Mouse (Mus musculus) forebrain, postnatal 0 days (tissue): ENCODE measurements at regions not wholly inside any gene's neighbourhood (a gene's known extent, or its start where the extent isn't known, plus 50 kb on each side); places are given as distances from the start of the nearest gene placed in this dataset.

Experiments
- ATAC-seq: fragments of 200-750 bp; cut with Nextera tagmentation; 2 replicates; pipeline ENCODE4 v1.8.0; 2017; ENCODE audit warnings: mild to moderate bottlenecking, moderate library complexity
- DNase-seq: peaks from one replicate; pipeline ENCODE4 v3.0.0-alpha.2; 2015
- H3K27ac ChIP-seq: fragments of 300-500 bp; sonication (generic); 2 replicates; pipeline ENCODE4 v1.5.1; 2014; ENCODE audit warnings: low read depth, mild to moderate bottlenecking, antibody characterized with exemption, low read length, moderate library complexity, mixed read lengths
- H3K27me3 ChIP-seq: fragments of 300-500 bp; sonication (generic); 2 replicates; pipeline ENCODE4 v1.6.1; 2014; ENCODE audit warnings: mild to moderate bottlenecking, low read length, mixed read lengths; ENCODE audit not compliant: insufficient read depth
- H3K36me3 ChIP-seq: fragments of 300-500 bp; sonication (generic); 2 replicates; pipeline ENCODE4 v1.6.1; 2014; ENCODE audit warnings: mild to moderate bottlenecking, moderate library complexity; ENCODE audit not compliant: insufficient read depth
- H3K4me1 ChIP-seq: fragments of 300-500 bp; sonication (generic); 2 replicates; pipeline ENCODE4 v1.6.1; 2014; ENCODE audit warnings: antibody characterized with exemption; ENCODE audit not compliant: insufficient read depth
- H3K4me2 ChIP-seq: fragments of 300-500 bp; sonication (generic); 2 replicates; pipeline ENCODE4 v1.6.1; 2014; ENCODE audit warnings: low read depth, mild to moderate bottlenecking, moderate library complexity
- H3K4me3 ChIP-seq: fragments of 300-500 bp; sonication (generic); 2 replicates; pipeline ENCODE4 v1.5.1; 2014; ENCODE audit warnings: low read depth, low read length, mixed read lengths
- H3K9ac ChIP-seq: fragments of 300-500 bp; sonication (generic); 2 replicates; pipeline ENCODE4 v1.6.1; 2014; ENCODE audit warnings: mild to moderate bottlenecking
- H3K9me3 ChIP-seq: fragments of 300-500 bp; sonication (generic); 2 replicates; pipeline ENCODE4 v1.6.1; 2016; ENCODE audit warnings: low read length
- CTCF ChIP-seq: sonication (generic); IDR thresholded peaks from 2 replicates; pipeline ENCODE4 v1.5.1; 2016; ENCODE audit warnings: antibody characterized with exemption, control low read depth, low read depth
- WGBS: fragments of 180-500 bp; shearing (Covaris S2); extraction: QIAGEN DNeasy Blood & Tissue Kit; methylation state at CpG from one replicate; pipeline ENCODE4 v1.1.7; 2014; 5-methylcytosine and 5-hydroxymethylcytosine counted together

DNA sequence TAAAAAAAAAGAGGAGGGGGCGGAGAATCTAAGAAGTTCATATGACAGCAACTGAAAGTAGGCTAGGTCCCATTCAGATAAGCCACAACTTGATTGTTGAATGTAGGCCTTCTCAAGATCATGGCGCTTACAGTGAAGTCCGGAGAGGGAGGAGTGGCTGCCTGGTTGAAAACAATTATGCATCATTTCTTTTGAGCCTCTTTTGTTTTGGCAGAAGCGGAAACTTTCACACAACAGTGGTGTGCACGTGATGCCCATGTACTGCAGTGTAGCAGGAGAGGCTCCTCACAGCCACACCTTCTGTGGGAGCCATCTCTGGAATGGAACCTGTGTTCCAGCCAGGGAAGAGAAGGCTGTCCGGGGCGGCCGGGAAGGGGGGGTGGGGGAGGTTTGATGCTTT, 83.3 kb upstream of the Map3k1 start:
- Histone ChIP-seq H3K9me3 (no peaks in the 10 kb centered on the region), H3K9ac (no peak overlapping the region), H3K4me3 (no peak overlapping the region), H3K36me3 (no peaks in the 10 kb centered on the region), H3K4me1 (no peaks in the 10 kb centered on the region), H3K27me3 (peaks cover 10% of the 10 kb centered on the region; the same call in 1 of the 2 replicates), H3K4me2 (no peak overlapping the region), H3K27ac (no peak overlapping the region)
- DNase-seq (no peak), ATAC-seq (no peak)
- TF ChIP-seq CTCF: no peak
- WGBS: 89% methylated on average over 8 of the region's 8 CpGs

- Histone ChIP-seq H3K9me3 (no peaks in the 10 kb centered on the region), H3K9ac (no peak overlapping the region), H3K4me3 (no peak overlapping the region), H3K36me3 (no peaks in the 10 kb centered on the region), H3K4me1 (no peaks in the 10 kb centered on the region), H3K27ac (no peak overlapping the region), H3K27me3 (peaks cover 10% of the 10 kb centered on the region; the same call in 1 of the 2 replicates), H3K4me2 (no peak overlapping the region)
- TF ChIP-seq CTCF: no peak
- DNase-seq (no peak), ATAC-seq (no peak)
- 65% methylated on average over 14 of the region's 14 CpGs for WGBS
These were observed 84.5 kb upstream of the Map3k1 start for GRCm38 (mm10) chr13:111893221-111893713.

DNA sequence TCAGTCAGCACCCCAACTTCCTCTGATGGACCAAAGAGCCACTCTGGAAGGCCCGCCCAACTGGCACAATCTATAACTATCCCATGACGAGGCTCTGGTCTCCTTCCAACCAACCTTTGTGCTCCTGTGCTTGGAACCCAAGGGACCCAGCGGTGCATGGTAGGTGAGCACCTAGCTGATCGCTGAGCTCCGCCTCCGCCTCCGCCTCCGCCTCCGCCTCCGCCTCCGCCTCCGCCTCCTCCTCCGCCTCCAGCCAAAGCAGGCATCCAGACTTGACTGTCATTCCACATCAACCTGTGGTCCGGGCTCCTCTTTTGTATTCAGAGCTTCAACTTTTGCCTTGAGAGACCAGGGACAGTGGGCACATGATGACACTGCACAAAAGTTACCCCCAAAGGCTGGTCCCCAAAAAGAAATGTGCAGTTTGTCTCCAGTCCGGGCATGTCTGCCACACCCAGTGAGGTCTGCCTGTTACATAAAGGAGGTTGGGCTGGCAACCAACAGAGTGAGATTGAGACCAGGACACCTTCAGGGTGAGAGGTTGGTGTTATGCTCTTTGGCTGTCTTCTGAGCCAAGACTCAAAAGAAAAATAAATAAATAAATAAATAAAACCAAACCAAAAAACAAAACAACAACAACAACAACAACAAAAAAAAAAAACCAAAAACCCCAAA, 86.1 kb upstream of the Map3k1 start:
- no peaks in the 10 kb centered on the region for H3K9me3 ChIP-seq
- WGBS: 75% methylated on average over 15 of the region's 15 CpGs
- H3K4me3 ChIP-seq: no peak overlapping the region
- no peaks in the 10 kb centered on the region for H3K4me1 ChIP-seq
- TF ChIP-seq CTCF: no peak
- ATAC-seq (no peak), DNase-seq (no peak)
- no peaks in the 10 kb centered on the region for H3K36me3 ChIP-seq
- H3K4me2 ChIP-seq: no peak overlapping the region
- H3K27me3 ChIP-seq: peaks cover 10% of the 10 kb centered on the region; the same call in 1 of the 2 replicates
- no peak overlapping the region for H3K9ac ChIP-seq
- H3K27ac ChIP-seq: no peak overlapping the region

GRCm38 (mm10) chr13:111896279-111896678, 87.5 kb upstream of the Map3k1 start:
- Histone ChIP-seq H3K36me3 (no peaks in the 10 kb centered on the region), H3K4me3 (no peak overlapping the region), H3K4me1 (no peaks in the 10 kb centered on the region), H3K9ac (no peak overlapping the region), H3K27ac (no peak overlapping the region), H3K27me3 (peaks cover 14% of the 10 kb centered on the region; the same call in 1 of the 2 replicates), H3K9me3 (no peaks in the 10 kb centered on the region), H3K4me2 (no peak overlapping the region)
- no peak for TF ChIP-seq CTCF
- ATAC-seq: no peak
- DNase-seq: no peak
- WGBS: 44% methylated on average over 2 of the region's 2 CpGs

DNA sequence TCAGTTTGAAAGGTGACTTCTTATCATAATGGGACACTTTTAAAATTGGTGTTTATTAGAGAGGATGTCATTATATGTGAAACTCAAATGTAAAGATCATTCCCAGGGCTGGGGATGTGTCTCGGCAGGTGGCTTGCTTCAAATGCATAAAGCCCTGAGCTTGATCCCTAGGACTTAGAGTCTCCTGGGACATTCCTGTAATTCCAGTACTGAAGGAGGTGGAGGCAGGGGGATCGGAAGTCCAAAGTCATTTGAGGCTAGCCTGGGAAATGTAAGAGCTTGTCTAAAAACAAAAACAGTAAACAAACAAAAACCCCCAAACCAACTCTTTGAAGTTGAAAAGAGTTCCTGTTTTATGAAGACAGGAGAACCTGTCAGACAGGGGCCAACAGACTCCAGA, 94.6 kb upstream of the Map3k1 start:
- Histone ChIP-seq H3K36me3 (no peaks in the 10 kb centered on the region), H3K4me1 (0 out of 2 replicates have a peak, but pooled peaks cover 5% of the 10 kb centered on the region), H3K4me2 (no peak overlapping the region), H3K9ac (no peak overlapping the region), H3K9me3 (no peaks in the 10 kb centered on the region), H3K27ac (no peak overlapping the region), H3K27me3 (peaks cover 6% of the 10 kb centered on the region; the same call in 1 of the 2 replicates), H3K4me3 (no peak overlapping the region)
- no peak for TF ChIP-seq CTCF
- no peak for DNase-seq
- WGBS: 55% methylated on average over 2 of the region's 2 CpGs
- no peak for ATAC-seq

DNA sequence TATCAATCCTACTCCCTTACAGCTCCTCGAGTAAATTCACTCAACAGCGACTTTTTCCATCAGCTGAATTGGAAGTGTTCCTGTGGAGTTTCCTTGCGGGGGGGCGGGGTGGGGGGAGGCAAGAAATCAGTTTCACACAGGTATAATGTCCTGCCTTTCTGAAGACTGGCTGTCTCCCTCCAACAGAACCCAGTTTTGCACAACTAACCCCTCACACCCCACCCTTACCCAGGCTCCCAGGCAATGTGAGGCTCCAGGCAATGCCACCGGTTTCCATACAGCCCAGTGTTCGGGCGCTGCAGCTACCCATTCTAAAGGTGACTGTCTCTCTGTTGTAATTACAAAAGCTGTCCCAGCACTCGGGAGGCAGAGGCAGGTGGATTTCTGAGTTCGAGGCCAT, 95.1 kb upstream of the Map3k1 start:
- Histone ChIP-seq H3K27me3 (peaks cover 6% of the 10 kb centered on the region; the same call in 1 of the 2 replicates), H3K9ac (no peak overlapping the region), H3K4me1 (0 out of 2 replicates have a peak, but pooled peaks cover 5% of the 10 kb centered on the region), H3K4me2 (no peak overlapping the region), H3K27ac (no peak overlapping the region), H3K36me3 (no peaks in the 10 kb centered on the region), H3K9me3 (no peaks in the 10 kb centered on the region), H3K4me3 (no peak overlapping the region)
- WGBS: 57% methylated on average over 9 of the region's 9 CpGs
- DNase-seq (no peak), ATAC-seq (no peak)
- TF ChIP-seq CTCF: no peak

GRCm38 (mm10) chr13:111904616-111905212, 95.9 kb upstream of the Map3k1 start:
- peak; percentile 92 for DNase-seq
- Histone ChIP-seq H3K4me3 (no peak overlapping the region), H3K27me3 (peaks cover 6% of the 10 kb centered on the region; the same call in 1 of the 2 replicates), H3K36me3 (no peaks in the 10 kb centered on the region), H3K4me1 (0 out of 2 replicates have a peak, but pooled peaks cover 5% of the 10 kb centered on the region), H3K27ac (peak overlapping the region; percentile 16; the same call in 1 of the 2 replicates), H3K9me3 (no peaks in the 10 kb centered on the region), H3K4me2 (peak overlapping the region; percentile 21), H3K9ac (no peak overlapping the region)
- TF ChIP-seq CTCF: no peak
- peak; percentile 96 for ATAC-seq
- 8% methylated on average over 15 of the region's 17 CpGs for WGBS
